Mouse (Mus musculus) neural tube, embryonic 13.5 days (tissue): ENCODE data around the gene Spatc1l. TPM values are rescaled to one million over a fixed set of nuclear protein-coding genes. Genes with fewer than 3 reads are reported as not detected.

ENCODE experiments used
- polyA plus RNA-seq: library from polyadenylated mRNA; unstranded; fragments of >200 nt; fragmentation: Nextera tagmentation; extraction: Ambion mirVana; gene quantifications from 2 replicates; pipeline ENCODE4 v1.2.1, GENCODE M21; 2015

The Spatc1l gene
- polyA plus RNA-seq, 1 experiment from 2014 or later: not detected

Other genes starting within 250 kb of the Spatc1l start
- 13.7 and 15.0 TPM in 2 replicates for gene Dip2a, start 217.0 kb upstream of the Spatc1l start, polyA plus RNA-seq
- gene AC141477.1, start 121.8 kb upstream of the Spatc1l start, polyA plus RNA-seq: not detected in 2 replicates
- 7.3 and 7.7 TPM in 2 replicates for gene Pcnt, start 119.5 kb upstream of the Spatc1l start, polyA plus RNA-seq
- gene 2610028H24Rik, start 113.2 kb upstream of the Spatc1l start, polyA plus RNA-seq: not detected in 2 replicates
- gene Mcm3ap, start 93.3 kb upstream of the Spatc1l start, polyA plus RNA-seq: 54.6 and 61.3 TPM in 2 replicates
- 6.0 and 7.3 TPM in 2 replicates for gene Ybey, start 93.2 kb upstream of the Spatc1l start, polyA plus RNA-seq
- 35.5 and 38.7 TPM in 2 replicates for gene Lss, start 30.7 kb upstream of the Spatc1l start, polyA plus RNA-seq
- gene Ftcd, start 13.4 kb downstream of the Spatc1l start, polyA plus RNA-seq: not detected in 2 replicates
- gene Col6a2, start 61.4 kb downstream of the Spatc1l start, polyA plus RNA-seq: 31.7 and 35.0 TPM in 2 replicates
- 28.1 and 36.0 TPM in 2 replicates for gene Col6a1, start 163.9 kb downstream of the Spatc1l start, polyA plus RNA-seq